Mouse (Mus musculus) cerebellum, postnatal 36 days (tissue): ENCODE results near the gene Scd4.

Source experiments
- DNase-seq, 2 experiments: peaks; one replicate each; pipeline ENCODE4 v3.0.0; 2021 to 2022; ENCODE audit warnings: mixed read lengths in 2 of 2

The Scd4 gene

GRCm38 (mm10) chr19:44382682-44383321 is 49.9 kb downstream of the Scd4 start:
- DNase-seq: no peak

- no peak for DNase-seq
Observed at GRCm38 (mm10) chr19:44385887-44386498, 53.1 kb downstream of the Scd4 start.

- DNase-seq: no peak
Observed at GRCm38 (mm10) chr19:44387089-44387671, 54.3 kb downstream of the Scd4 start.

- no peak for DNase-seq
Observed at GRCm38 (mm10) chr19:44387746-44388474, 55.0 kb downstream of the Scd4 start.

- DNase-seq: peak; percentile 90 to 94
Observed at GRCm38 (mm10) chr19:44388475-44389428, 55.9 kb downstream of the Scd4 start.

- DNase-seq: no peak
Observed at GRCm38 (mm10) chr19:44389507-44389906, 56.6 kb downstream of the Scd4 start.

GRCm38 (mm10) chr19:44391856-44392255 is 59.0 kb downstream of the Scd4 start:
- DNase-seq: no peak

GRCm38 (mm10) chr19:44392339-44393009 is 59.6 kb downstream of the Scd4 start:
- DNase-seq: no peak

GRCm38 (mm10) chr19:44393962-44394422 is 61.1 kb downstream of the Scd4 start:
- no peak for DNase-seq

GRCm38 (mm10) chr19:44394972-44395371 is 62.1 kb downstream of the Scd4 start:
- DNase-seq: peak in 1 of 2 experiments; percentile 24
